Mouse (Mus musculus) hindbrain, embryonic 15.5 days (tissue): ENCODE data around the gene Myo1d. TPM values are rescaled to one million over a fixed set of nuclear protein-coding genes. Genes with fewer than 3 reads are reported as not detected.

Source experiments
- ATAC-seq: fragments of 200-750 bp; cut with Nextera tagmentation; 2 replicates; pipeline ENCODE4 v1.8.0; 2017; ENCODE audit warnings: low read depth, moderate number of reproducible peaks, moderate TSS enrichment; ENCODE audit not compliant: low FRiP score
- H3K27ac ChIP-seq: fragments of 300-500 bp; sonication (generic); replicated peaks from 2 replicates; pipeline ENCODE4 v1.5.1; 2015; ENCODE audit warnings: mild to moderate bottlenecking, inconsistent platforms
- H3K27me3 ChIP-seq: fragments of 300-500 bp; sonication (generic); 2 replicates; pipeline ENCODE4 v1.6.1; 2015; ENCODE audit warnings: control low read depth, inconsistent platforms
- H3K36me3 ChIP-seq: fragments of 300-500 bp; sonication (generic); 2 replicates; pipeline ENCODE4 v1.6.1; 2015; ENCODE audit warnings: control low read depth, inconsistent platforms
- H3K4me1 ChIP-seq: fragments of 300-500 bp; sonication (generic); replicated peaks from 2 replicates; pipeline ENCODE4 v1.6.1; 2015; ENCODE audit warnings: control low read depth, inconsistent platforms
- H3K4me2 ChIP-seq: fragments of 300-500 bp; sonication (generic); 2 replicates; pipeline ENCODE4 v1.6.1; 2015; ENCODE audit warnings: moderate library complexity, mild to moderate bottlenecking, inconsistent platforms
- H3K4me3 ChIP-seq: fragments of 300-500 bp; sonication (generic); 2 replicates; pipeline ENCODE4 v1.5.1; 2015; ENCODE audit warnings: mild to moderate bottlenecking, inconsistent platforms
- H3K9ac ChIP-seq: fragments of 300-500 bp; sonication (generic); 2 replicates; pipeline ENCODE4 v1.6.1; 2015; ENCODE audit warnings: inconsistent platforms
- H3K9me3 ChIP-seq: fragments of 300-500 bp; sonication (generic); 2 replicates; pipeline ENCODE4 v1.6.1; 2016; ENCODE audit warnings: control low read depth, inconsistent platforms
- WGBS: fragments of 180-500 bp; shearing (Covaris S2); methylation state at CpG from one replicate; pipeline ENCODE4 v1.1.7; 2015; 5-methylcytosine and 5-hydroxymethylcytosine counted together
- polyA plus RNA-seq: library from polyadenylated mRNA; unstranded; fragments of >200 nt; fragmentation: Nextera tagmentation; extraction: Ambion mirVana; gene quantifications from 2 replicates; pipeline ENCODE4 v1.2.1, GENCODE M21; 2015

Myo1d gene
- polyA plus RNA-seq, 1 experiment from 2014 or later, result 2.6 TPM

GRCm38 (mm10) chr11:80628992-80629865 lies 150.6 kb downstream of the Myo1d start:
- Histone ChIP-seq H3K9me3 (no peaks in the 10 kb centered on the region), H3K4me1 (no peaks in the 10 kb centered on the region), H3K27ac (no peak overlapping the region), H3K36me3 (no peaks in the 10 kb centered on the region), H3K27me3 (no peaks in the 10 kb centered on the region), H3K4me3 (no peak overlapping the region), H3K9ac (no peak overlapping the region), H3K4me2 (no peak overlapping the region)
- ATAC-seq, result no peak
- 89% methylated on average over 10 of the region's 10 CpGs for WGBS

- Histone ChIP-seq H3K27me3 (no peaks in the 10 kb centered on the region), H3K4me3 (no peak overlapping the region), H3K4me2 (no peak overlapping the region), H3K4me1 (peaks cover 3% of the 10 kb centered on the region), H3K9ac (no peak overlapping the region), H3K9me3 (no peaks in the 10 kb centered on the region), H3K36me3 (no peaks in the 10 kb centered on the region), H3K27ac (no peak overlapping the region)
- ATAC-seq, result no peak
- 93% methylated on average over 4 of the region's 4 CpGs for WGBS
These were observed 151.2 kb downstream of the Myo1d start for GRCm38 (mm10) chr11:80628581-80628980.

GRCm38 (mm10) chr11:80623038-80623380 lies 156.8 kb downstream of the Myo1d start:
- Histone ChIP-seq H3K4me1 (peaks cover 21% of the 10 kb centered on the region), H3K4me3 (peak overlapping the region; percentile 13), H3K36me3 (no peaks in the 10 kb centered on the region), H3K27ac (peak overlapping the region; percentile 96), H3K9ac (peak overlapping the region; percentile 26), H3K4me2 (peak overlapping the region; percentile 51), H3K9me3 (no peaks in the 10 kb centered on the region), H3K27me3 (no peaks in the 10 kb centered on the region)
- ATAC-seq, result peak; percentile 84
- 2% methylated on average over 7 of the region's 7 CpGs for WGBS

GRCm38 (mm10) chr11:80622233-80623037 lies 157.4 kb downstream of the Myo1d start:
- Histone ChIP-seq H3K4me3 (peak overlapping the region; percentile 13), H3K9ac (peak overlapping the region; percentile 26), H3K9me3 (no peaks in the 10 kb centered on the region), H3K27me3 (no peaks in the 10 kb centered on the region), H3K36me3 (no peaks in the 10 kb centered on the region), H3K27ac (peak overlapping the region; percentile 96), H3K4me1 (peaks cover 21% of the 10 kb centered on the region), H3K4me2 (peak overlapping the region; percentile 51)
- 3% methylated on average over 11 of the region's 11 CpGs for WGBS
- peak; percentile 92 for ATAC-seq

GRCm38 (mm10) chr11:80614949-80615725 lies 164.7 kb downstream of the Myo1d start:
- Histone ChIP-seq H3K9ac (no peak overlapping the region), H3K4me3 (no peak overlapping the region), H3K9me3 (no peaks in the 10 kb centered on the region), H3K36me3 (no peaks in the 10 kb centered on the region), H3K4me2 (no peak overlapping the region), H3K4me1 (peaks cover 13% of the 10 kb centered on the region), H3K27me3 (no peaks in the 10 kb centered on the region), H3K27ac (peak overlapping the region; percentile 46)
- WGBS, result 38% methylated on average over 6 of the region's 6 CpGs
- ATAC-seq, result no peak

- H3K4me3 ChIP-seq, result no peak overlapping the region
- no peaks in the 10 kb centered on the region for H3K9me3 ChIP-seq
- WGBS, result 37% methylated on average over 5 of the region's 5 CpGs
- no peaks in the 10 kb centered on the region for H3K27me3 ChIP-seq
- H3K9ac ChIP-seq, result no peak overlapping the region
- ATAC-seq, result no peak
- H3K36me3 ChIP-seq, result no peaks in the 10 kb centered on the region
- peaks cover 13% of the 10 kb centered on the region for H3K4me1 ChIP-seq
- 0 out of 2 replicates have a peak overlapping the region, but pooled peaks have one; percentile 11 for H3K4me2 ChIP-seq
- H3K27ac ChIP-seq, result no peak overlapping the region
These were observed 165.4 kb downstream of the Myo1d start for GRCm38 (mm10) chr11:80614418-80614817.

GRCm38 (mm10) chr11:80613534-80613933 lies 166.3 kb downstream of the Myo1d start:
- H3K9me3 ChIP-seq, result no peaks in the 10 kb centered on the region
- H3K4me1 ChIP-seq, result peaks cover 13% of the 10 kb centered on the region
- no peak for ATAC-seq
- 35% methylated on average over 6 of the region's 6 CpGs for WGBS
- H3K4me2 ChIP-seq, result no peak overlapping the region
- H3K27me3 ChIP-seq, result no peaks in the 10 kb centered on the region
- H3K27ac ChIP-seq, result no peak overlapping the region
- H3K4me3 ChIP-seq, result no peak overlapping the region
- H3K36me3 ChIP-seq, result no peaks in the 10 kb centered on the region
- H3K9ac ChIP-seq, result no peak overlapping the region

- Histone ChIP-seq H3K27ac (peak overlapping the region; percentile 77), H3K36me3 (no peaks in the 10 kb centered on the region), H3K4me3 (peak overlapping the region; percentile 22), H3K9ac (peak overlapping the region; percentile 20), H3K27me3 (no peaks in the 10 kb centered on the region), H3K4me2 (peak overlapping the region; percentile 52), H3K4me1 (peaks cover 17% of the 10 kb centered on the region), H3K9me3 (no peaks in the 10 kb centered on the region)
- peak; percentile 85 for ATAC-seq
- 2% methylated on average over 24 of the region's 24 CpGs for whole genome bisulfite sequencing
These were observed 177.0 kb downstream of the Myo1d start for GRCm38 (mm10) chr11:80602707-80603441.

GRCm38 (mm10) chr11:80602041-80602458 lies 177.8 kb downstream of the Myo1d start:
- H3K36me3 ChIP-seq, result no peaks in the 10 kb centered on the region
- peak overlapping the region; percentile 77 for H3K27ac ChIP-seq
- H3K9ac ChIP-seq, result no peak overlapping the region
- H3K4me1 ChIP-seq, result peaks cover 17% of the 10 kb centered on the region
- peak; percentile 40; the same call in 1 of the 2 replicates for ATAC-seq
- H3K4me2 ChIP-seq, result peak overlapping the region; percentile 52
- WGBS, result 19% methylated on average over 8 of the region's 8 CpGs
- H3K9me3 ChIP-seq, result no peaks in the 10 kb centered on the region
- no peak overlapping the region for H3K4me3 ChIP-seq
- no peaks in the 10 kb centered on the region for H3K27me3 ChIP-seq

- Histone ChIP-seq H3K4me3 (no peak overlapping the region), H3K4me2 (no peak overlapping the region), H3K9me3 (no peaks in the 10 kb centered on the region), H3K36me3 (no peaks in the 10 kb centered on the region), H3K4me1 (peaks cover 17% of the 10 kb centered on the region), H3K9ac (no peak overlapping the region), H3K27ac (peak overlapping the region; percentile 77), H3K27me3 (no peaks in the 10 kb centered on the region)
- ATAC-seq, result no peak
- WGBS, result 74% methylated on average over 20 of the region's 20 CpGs
These were observed 178.6 kb downstream of the Myo1d start for GRCm38 (mm10) chr11:80601040-80601864.
